Mouse (Mus musculus) hindbrain, embryonic 16.5 days (tissue): ENCODE data around the gene Sppl3. TPM values are rescaled to one million over a fixed set of nuclear protein-coding genes. Genes with fewer than 3 reads are reported as not detected.

ENCODE experiments used
- ATAC-seq: fragments of 200-750 bp; cut with Nextera tagmentation; 2 replicates; pipeline ENCODE4 v1.8.0; 2017; ENCODE audit warnings: moderate TSS enrichment, moderate library complexity
- H3K27ac ChIP-seq: fragments of 300-500 bp; sonication (generic); 2 replicates; pipeline ENCODE4 v1.5.1; 2014; ENCODE audit warnings: low read depth, mild to moderate bottlenecking, control low read depth, low read length, moderate library complexity
- H3K27me3 ChIP-seq: fragments of 300-500 bp; sonication (generic); replicated peaks from 2 replicates; pipeline ENCODE4 v1.6.1; 2014; ENCODE audit warnings: low read length; ENCODE audit not compliant: control insufficient read depth, insufficient read depth
- H3K36me3 ChIP-seq: fragments of 300-500 bp; sonication (generic); 2 replicates; pipeline ENCODE4 v1.6.1; 2014; ENCODE audit warnings: mild to moderate bottlenecking, low read length, moderate library complexity, mixed read lengths; ENCODE audit not compliant: control insufficient read depth, insufficient read depth
- H3K4me1 ChIP-seq: fragments of 300-500 bp; sonication (generic); 2 replicates; pipeline ENCODE4 v1.6.1; 2014; ENCODE audit warnings: low read depth, low read length; ENCODE audit not compliant: control insufficient read depth, insufficient read depth
- H3K4me2 ChIP-seq: fragments of 300-500 bp; sonication (generic); 2 replicates; pipeline ENCODE4 v1.6.1; 2014; ENCODE audit warnings: mild to moderate bottlenecking, low read length, control low read depth, moderate library complexity
- H3K4me3 ChIP-seq: fragments of 300-500 bp; sonication (generic); 2 replicates; pipeline ENCODE4 v1.5.1; 2014; ENCODE audit warnings: mild to moderate bottlenecking, low read length, control low read depth, moderate library complexity
- H3K9ac ChIP-seq: fragments of 300-500 bp; sonication (generic); 2 replicates; pipeline ENCODE4 v1.6.1; 2014; ENCODE audit warnings: low read depth, mild to moderate bottlenecking, control low read depth, low read length, moderate library complexity
- H3K9me3 ChIP-seq: fragments of 300-500 bp; sonication (generic); 2 replicates; pipeline ENCODE4 v1.6.1; 2014; ENCODE audit warnings: mild to moderate bottlenecking, low read length, moderate library complexity; ENCODE audit not compliant: control insufficient read depth
- WGBS: fragments of 180-500 bp; shearing (Covaris S2); extraction: QIAGEN DNeasy Blood & Tissue Kit; methylation state at CpG from one replicate; pipeline ENCODE4 v1.1.7; 2014; 5-methylcytosine and 5-hydroxymethylcytosine counted together
- polyA plus RNA-seq: library from polyadenylated mRNA; unstranded; fragments of >200 nt; fragmentation: Nextera tagmentation; extraction: Ambion mirVana; gene quantifications from 2 replicates; pipeline ENCODE4 v1.2.1, GENCODE M21; 2015

The Sppl3 gene
- polyA plus RNA-seq, 1 experiment from 2014 or later: 17.3 TPM

- no peak overlapping the region for H3K9ac ChIP-seq
- H3K9me3 ChIP-seq: no peaks in the 10 kb centered on the region
- no peak overlapping the region for H3K4me2 ChIP-seq
- ATAC-seq: no peak
- WGBS: 91% methylated on average over 7 of the region's 7 CpGs
- no peak overlapping the region for H3K4me3 ChIP-seq
- H3K4me1 ChIP-seq: peaks cover 4% of the 10 kb centered on the region; the same call in 1 of the 2 replicates
- no peaks in the 10 kb centered on the region for H3K27me3 ChIP-seq
- H3K36me3 ChIP-seq: no peaks in the 10 kb centered on the region
- H3K27ac ChIP-seq: no peak overlapping the region
These were observed 11.1 kb downstream of the Sppl3 start for GRCm38 (mm10) chr5:115022021-115022420.

- H3K4me1 ChIP-seq: 0 out of 2 replicates have a peak, but pooled peaks cover 4% of the 10 kb centered on the region
- no peaks in the 10 kb centered on the region for H3K9me3 ChIP-seq
- no peak for ATAC-seq
- no peak overlapping the region for H3K27ac ChIP-seq
- no peak overlapping the region for H3K4me3 ChIP-seq
- H3K27me3 ChIP-seq: no peaks in the 10 kb centered on the region
- H3K9ac ChIP-seq: no peak overlapping the region
- no peaks in the 10 kb centered on the region for H3K36me3 ChIP-seq
- H3K4me2 ChIP-seq: no peak overlapping the region
- 85% methylated on average over 4 of the region's 4 CpGs for WGBS
These were observed 15.2 kb downstream of the Sppl3 start for GRCm38 (mm10) chr5:115026170-115026569.

GRCm38 (mm10) chr5:115027109-115027508 is 16.2 kb downstream of the Sppl3 start:
- Histone ChIP-seq H3K4me2 (no peak overlapping the region), H3K36me3 (no peaks in the 10 kb centered on the region), H3K4me3 (no peak overlapping the region), H3K4me1 (0 out of 2 replicates have a peak, but pooled peaks cover 4% of the 10 kb centered on the region), H3K9me3 (no peaks in the 10 kb centered on the region), H3K9ac (no peak overlapping the region), H3K27ac (no peak overlapping the region), H3K27me3 (no peaks in the 10 kb centered on the region)
- 87% methylated on average over 3 of the region's 3 CpGs for WGBS
- no peak for ATAC-seq

GRCm38 (mm10) chr5:115028920-115029319 is 18.0 kb downstream of the Sppl3 start:
- Histone ChIP-seq H3K27me3 (no peaks in the 10 kb centered on the region), H3K9ac (no peak overlapping the region), H3K4me2 (no peak overlapping the region), H3K4me3 (no peak overlapping the region), H3K36me3 (no peaks in the 10 kb centered on the region), H3K27ac (no peak overlapping the region), H3K4me1 (0 out of 2 replicates have a peak, but pooled peaks cover 4% of the 10 kb centered on the region), H3K9me3 (no peaks in the 10 kb centered on the region)
- ATAC-seq: no peak
- WGBS: 87% methylated on average over 4 of the region's 4 CpGs

GRCm38 (mm10) chr5:115029509-115029908 is 18.6 kb downstream of the Sppl3 start:
- no peak overlapping the region for H3K9ac ChIP-seq
- H3K4me2 ChIP-seq: no peak overlapping the region
- H3K4me1 ChIP-seq: 0 out of 2 replicates have a peak, but pooled peaks cover 4% of the 10 kb centered on the region
- ATAC-seq: no peak
- H3K36me3 ChIP-seq: no peaks in the 10 kb centered on the region
- H3K27ac ChIP-seq: no peak overlapping the region
- H3K9me3 ChIP-seq: no peaks in the 10 kb centered on the region
- H3K27me3 ChIP-seq: no peaks in the 10 kb centered on the region
- 90% methylated on average over 3 of the region's 3 CpGs for WGBS
- H3K4me3 ChIP-seq: no peak overlapping the region

- H3K4me2 ChIP-seq: no peak overlapping the region
- no peaks in the 10 kb centered on the region for H3K9me3 ChIP-seq
- H3K27me3 ChIP-seq: no peaks in the 10 kb centered on the region
- ATAC-seq: no peak
- no peaks in the 10 kb centered on the region for H3K36me3 ChIP-seq
- H3K9ac ChIP-seq: no peak overlapping the region
- no peaks in the 10 kb centered on the region for H3K4me1 ChIP-seq
- H3K4me3 ChIP-seq: no peak overlapping the region
- H3K27ac ChIP-seq: no peak overlapping the region
- WGBS: 81% methylated on average over 5 of the region's 5 CpGs
These were observed 20.6 kb downstream of the Sppl3 start for GRCm38 (mm10) chr5:115031576-115031975.

- 87% methylated on average over 2 of the region's 2 CpGs for WGBS
- Histone ChIP-seq H3K4me2 (no peak overlapping the region), H3K27me3 (no peaks in the 10 kb centered on the region), H3K4me3 (no peak overlapping the region), H3K27ac (no peak overlapping the region), H3K9me3 (no peaks in the 10 kb centered on the region), H3K4me1 (no peaks in the 10 kb centered on the region), H3K9ac (no peak overlapping the region), H3K36me3 (no peaks in the 10 kb centered on the region)
- no peak for ATAC-seq
These were observed 21.7 kb downstream of the Sppl3 start for GRCm38 (mm10) chr5:115032620-115033019.

GRCm38 (mm10) chr5:115035217-115035616 is 24.3 kb downstream of the Sppl3 start:
- Histone ChIP-seq H3K27me3 (no peaks in the 10 kb centered on the region), H3K4me2 (no peak overlapping the region), H3K4me3 (no peak overlapping the region), H3K36me3 (no peaks in the 10 kb centered on the region), H3K9ac (no peak overlapping the region), H3K9me3 (no peaks in the 10 kb centered on the region), H3K27ac (no peak overlapping the region), H3K4me1 (no peaks in the 10 kb centered on the region)
- ATAC-seq: no peak
- 92% methylated on average over 1 of the region's 1 CpGs for WGBS

- 87% methylated on average over 2 of the region's 2 CpGs for whole genome bisulfite sequencing
- Histone ChIP-seq H3K4me2 (no peak overlapping the region), H3K9me3 (no peaks in the 10 kb centered on the region), H3K4me3 (no peak overlapping the region), H3K36me3 (no peaks in the 10 kb centered on the region), H3K4me1 (no peaks in the 10 kb centered on the region), H3K27me3 (no peaks in the 10 kb centered on the region), H3K9ac (no peak overlapping the region), H3K27ac (no peak overlapping the region)
- no peak for ATAC-seq
These were observed 26.2 kb downstream of the Sppl3 start for GRCm38 (mm10) chr5:115037099-115037498.

GRCm38 (mm10) chr5:115040756-115041155 is 29.8 kb downstream of the Sppl3 start:
- Histone ChIP-seq H3K9me3 (no peaks in the 10 kb centered on the region), H3K4me2 (no peak overlapping the region), H3K4me1 (no peaks in the 10 kb centered on the region), H3K4me3 (no peak overlapping the region), H3K36me3 (no peaks in the 10 kb centered on the region), H3K9ac (no peak overlapping the region), H3K27ac (no peak overlapping the region), H3K27me3 (no peaks in the 10 kb centered on the region)
- 71% methylated on average over 4 of the region's 4 CpGs for WGBS
- no peak for ATAC-seq
